Mouse (Mus musculus) hindbrain, postnatal 0 days (tissue): ENCODE measurements around the gene Hs6st2. TPM values are rescaled to one million over a fixed set of nuclear protein-coding genes. Genes with fewer than 3 reads are reported as not detected.

Experiments
- ATAC-seq: fragments of 200-750 bp; cut with Nextera tagmentation; 2 replicates; pipeline ENCODE4 v1.8.0; 2017; ENCODE audit warnings: mild to moderate bottlenecking, moderate TSS enrichment, moderate library complexity
- DNase-seq: peaks from one replicate; pipeline ENCODE4 v3.0.0-alpha.2; 2015; ENCODE audit warnings: low spot score
- H3K27ac ChIP-seq: fragments of 300-500 bp; sonication (generic); 2 replicates; pipeline ENCODE4 v1.5.1; 2014; ENCODE audit warnings: mild to moderate bottlenecking
- H3K27me3 ChIP-seq: fragments of 300-500 bp; sonication (generic); 2 replicates; pipeline ENCODE4 v1.6.1; 2014; ENCODE audit warnings: low read length, mixed read lengths; ENCODE audit not compliant: insufficient read depth
- H3K36me3 ChIP-seq: fragments of 300-500 bp; sonication (generic); 2 replicates; pipeline ENCODE4 v1.6.1; 2014; ENCODE audit warnings: low read length, mixed read lengths; ENCODE audit not compliant: insufficient read depth
- H3K4me1 ChIP-seq: fragments of 300-500 bp; sonication (generic); 2 replicates; pipeline ENCODE4 v1.6.1; 2014; ENCODE audit warnings: antibody characterized with exemption, low read length, mixed read lengths; ENCODE audit not compliant: insufficient read depth
- H3K4me2 ChIP-seq: fragments of 300-500 bp; sonication (generic); 2 replicates; pipeline ENCODE4 v1.6.1; 2014; ENCODE audit warnings: low read depth, mild to moderate bottlenecking, low read length, moderate library complexity, mixed read lengths
- H3K4me3 ChIP-seq: fragments of 300-500 bp; sonication (generic); 2 replicates; pipeline ENCODE4 v1.5.1; 2014; ENCODE audit warnings: low read length
- H3K9ac ChIP-seq: fragments of 300-500 bp; sonication (generic); replicated peaks from 2 replicates; pipeline ENCODE4 v1.6.1; 2014; ENCODE audit warnings: mild to moderate bottlenecking, low read length, moderate library complexity, mixed read lengths
- H3K9me3 ChIP-seq: fragments of 300-500 bp; sonication (generic); 2 replicates; pipeline ENCODE4 v1.6.1; 2016; ENCODE audit warnings: low read length, mixed read lengths
- CTCF ChIP-seq: IDR thresholded peaks from 2 replicates; pipeline ENCODE4 v1.5.1; 2016; ENCODE audit warnings: antibody characterized with exemption, control low read depth, low read depth
- WGBS: fragments of 180-500 bp; shearing (Covaris S2); extraction: QIAGEN DNeasy Blood & Tissue Kit; methylation state at CpG from one replicate; pipeline ENCODE4 v1.1.7; 2014; 5-methylcytosine and 5-hydroxymethylcytosine counted together
- polyA plus RNA-seq: library from polyadenylated mRNA; unstranded; fragments of >200 nt; fragmentation: Nextera tagmentation; extraction: Ambion mirVana; gene quantifications from 2 replicates; pipeline ENCODE4 v1.2.1, GENCODE M21; 2015
- total RNA-seq: library from RNA; depleted of rRNA; stranded (reverse); fragments of >200 nt; gene quantifications from 2 replicates; pipeline ENCODE4 v1.2.3, GENCODE M21; 2014

Hs6st2 gene
- total and polyA plus RNA-seq, 2 experiments from 2014 or later, result 46.5 to 65.7 TPM

DNA sequence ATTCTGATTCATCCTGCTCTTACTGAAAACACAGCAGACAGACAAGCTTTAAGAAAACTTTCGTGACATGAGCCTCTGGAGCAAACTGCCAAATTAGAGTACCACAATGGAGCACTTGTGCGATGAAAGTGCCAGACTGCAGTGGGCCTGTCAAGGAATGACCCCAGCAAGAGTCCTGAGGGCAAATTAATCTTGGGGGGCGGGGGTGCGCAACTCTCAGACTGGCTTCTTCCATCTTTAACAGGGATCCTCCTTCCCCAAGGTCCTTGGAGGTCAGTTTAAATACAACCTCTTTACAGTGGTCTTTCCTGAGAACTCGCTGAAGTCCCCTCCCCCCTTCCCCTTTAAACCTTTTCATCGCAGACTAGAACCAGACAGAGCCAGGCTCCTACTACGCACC, 45.9 kb downstream of the Hs6st2 start:
- ATAC-seq, result no peak
- Histone ChIP-seq H3K27ac (no peak overlapping the region), H3K4me1 (no peaks in the 10 kb centered on the region), H3K36me3 (no peaks in the 10 kb centered on the region), H3K9ac (no peak overlapping the region), H3K27me3 (no peaks in the 10 kb centered on the region), H3K4me3 (no peak overlapping the region), H3K4me2 (no peak overlapping the region), H3K9me3 (no peaks in the 10 kb centered on the region)
- DNase-seq, result no peak
- TF ChIP-seq CTCF, result no peak
- 71% methylated on average over 7 of the region's 7 CpGs for WGBS

DNA sequence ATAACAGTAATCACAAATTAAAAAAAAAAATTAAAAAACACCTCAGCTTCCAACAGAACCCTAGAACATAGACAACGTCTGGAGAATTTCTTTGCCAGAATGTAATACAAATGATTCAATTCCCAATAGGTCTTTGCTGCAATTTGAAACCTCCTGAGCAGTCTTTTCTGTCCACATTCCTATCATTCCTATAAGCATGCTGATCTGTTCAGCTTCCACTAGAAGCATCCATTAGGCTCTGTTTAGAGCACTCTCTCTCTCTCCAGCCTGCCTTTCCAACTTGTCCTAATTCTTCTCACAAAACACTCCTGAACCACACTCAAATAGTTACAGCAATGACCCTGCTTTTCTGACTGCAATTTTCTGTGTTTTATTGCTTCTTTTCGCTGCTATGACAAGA, 50.3 kb downstream of the Hs6st2 start:
- Histone ChIP-seq H3K4me3 (no peak overlapping the region), H3K4me2 (no peak overlapping the region), H3K9me3 (no peaks in the 10 kb centered on the region), H3K4me1 (no peaks in the 10 kb centered on the region), H3K9ac (no peak overlapping the region), H3K27ac (no peak overlapping the region), H3K27me3 (no peaks in the 10 kb centered on the region), H3K36me3 (no peaks in the 10 kb centered on the region)
- ATAC-seq (no peak), DNase-seq (no peak)
- 66% methylated on average over 2 of the region's 2 CpGs for WGBS
- no peak for TF ChIP-seq CTCF

DNA sequence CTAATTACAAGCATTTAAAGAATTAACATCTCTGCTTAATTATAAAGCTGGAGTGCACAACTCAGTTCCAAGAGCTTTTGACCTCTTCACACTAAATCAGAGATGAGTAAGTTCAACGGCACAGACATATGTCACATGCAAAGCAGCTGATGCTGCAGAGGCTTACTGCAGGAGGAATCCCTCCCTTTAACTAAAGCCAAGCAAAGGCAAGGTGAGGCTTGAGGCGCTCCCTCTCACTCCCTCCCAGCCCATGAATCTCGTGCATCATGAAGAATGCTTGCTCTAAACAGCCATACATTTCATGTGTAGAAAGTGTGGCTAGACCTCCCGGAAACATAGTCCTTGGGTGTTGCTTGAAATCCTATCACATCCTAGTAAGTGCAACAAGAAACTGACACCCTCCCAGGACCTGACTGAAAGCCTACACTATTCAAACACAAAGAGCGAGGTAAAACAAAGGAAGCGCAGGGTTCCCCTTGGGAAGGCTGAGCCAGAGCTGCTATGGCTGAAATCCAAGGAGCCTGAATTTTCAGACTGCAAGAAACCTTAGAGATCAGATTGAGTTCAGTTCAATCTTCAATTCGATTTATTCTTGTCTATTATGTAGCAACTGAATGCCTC, 67.2 kb downstream of the Hs6st2 start:
- no peak for TF ChIP-seq CTCF
- DNase-seq (peak; percentile 5), ATAC-seq (0 out of 2 replicates have a peak, but pooled peaks have one; percentile 38)
- H3K36me3 ChIP-seq, result no peaks in the 10 kb centered on the region
- H3K9ac ChIP-seq, result no peak overlapping the region
- no peaks in the 10 kb centered on the region for H3K27me3 ChIP-seq
- no peak overlapping the region for H3K4me3 ChIP-seq
- no peaks in the 10 kb centered on the region for H3K9me3 ChIP-seq
- no peak overlapping the region for H3K27ac ChIP-seq
- H3K4me1 ChIP-seq, result no peaks in the 10 kb centered on the region
- H3K4me2 ChIP-seq, result no peak overlapping the region
- 38% methylated on average over 7 of the region's 7 CpGs for WGBS

DNA sequence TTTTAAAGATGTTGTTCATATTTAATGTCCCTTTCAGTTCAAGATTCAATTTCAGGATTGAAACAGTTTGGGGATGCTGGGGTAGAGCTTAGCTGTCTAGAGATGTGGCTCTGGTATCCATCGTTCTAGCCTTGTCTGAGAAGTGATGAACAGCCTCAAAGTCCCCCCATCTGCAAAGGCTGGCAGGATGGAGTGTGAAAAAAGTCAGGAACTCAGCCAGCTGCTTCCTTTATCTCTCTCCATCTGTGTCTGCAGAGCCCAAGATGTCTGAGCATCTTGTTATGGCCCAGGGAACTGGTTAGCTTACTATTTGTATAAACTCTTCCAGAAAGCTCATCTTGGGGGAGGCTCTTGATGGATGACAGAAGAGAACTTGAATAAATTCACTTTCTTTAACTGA, 70.9 kb downstream of the Hs6st2 start:
- Histone ChIP-seq H3K9ac (no peak overlapping the region), H3K9me3 (no peaks in the 10 kb centered on the region), H3K4me3 (no peak overlapping the region), H3K4me2 (no peak overlapping the region), H3K4me1 (no peaks in the 10 kb centered on the region), H3K36me3 (no peaks in the 10 kb centered on the region), H3K27me3 (no peaks in the 10 kb centered on the region), H3K27ac (no peak overlapping the region)
- WGBS, result 58% methylated on average over 1 of the region's 1 CpGs
- ATAC-seq (no peak), DNase-seq (no peak)
- no peak for TF ChIP-seq CTCF

DNA sequence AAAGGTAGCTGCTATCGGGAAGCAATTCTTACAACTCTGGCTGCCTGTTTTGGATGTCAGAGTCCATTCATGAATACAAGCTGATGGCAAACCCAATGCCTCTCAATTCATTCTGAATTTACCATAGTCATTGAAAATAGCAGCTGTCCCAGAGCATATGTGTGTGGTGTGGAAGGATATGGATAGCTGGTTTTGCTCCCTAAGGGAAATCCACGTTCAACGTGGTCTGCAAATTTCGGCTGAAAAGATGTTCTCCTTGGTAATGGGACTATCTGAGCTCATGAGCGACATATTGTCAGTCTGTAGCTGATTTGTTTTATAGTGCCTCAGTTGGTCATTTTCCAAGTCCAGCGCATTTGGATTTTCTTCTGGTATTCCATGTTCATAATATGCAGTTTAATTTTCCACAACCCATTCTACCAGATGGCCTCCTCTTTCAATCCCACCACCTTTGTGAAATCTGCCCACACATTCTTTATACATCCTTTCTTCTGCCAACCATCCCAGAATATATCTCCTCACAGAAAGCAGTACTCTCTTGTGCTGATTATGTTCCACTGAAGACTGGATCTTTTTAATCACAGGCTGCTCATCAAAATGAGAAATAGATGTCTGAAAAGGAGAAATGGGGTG, 75.3 kb downstream of the Hs6st2 start:
- H3K27me3 ChIP-seq, result no peaks in the 10 kb centered on the region
- H3K4me3 ChIP-seq, result no peak overlapping the region
- ATAC-seq, result no peak
- H3K27ac ChIP-seq, result no peak overlapping the region
- no peaks in the 10 kb centered on the region for H3K9me3 ChIP-seq
- no peaks in the 10 kb centered on the region for H3K4me1 ChIP-seq
- 76% methylated on average over 6 of the region's 6 CpGs for WGBS
- TF ChIP-seq CTCF, result no peak
- no peak overlapping the region for H3K4me2 ChIP-seq
- no peak overlapping the region for H3K9ac ChIP-seq
- no peaks in the 10 kb centered on the region for H3K36me3 ChIP-seq
- DNase-seq, result no peak

DNA sequence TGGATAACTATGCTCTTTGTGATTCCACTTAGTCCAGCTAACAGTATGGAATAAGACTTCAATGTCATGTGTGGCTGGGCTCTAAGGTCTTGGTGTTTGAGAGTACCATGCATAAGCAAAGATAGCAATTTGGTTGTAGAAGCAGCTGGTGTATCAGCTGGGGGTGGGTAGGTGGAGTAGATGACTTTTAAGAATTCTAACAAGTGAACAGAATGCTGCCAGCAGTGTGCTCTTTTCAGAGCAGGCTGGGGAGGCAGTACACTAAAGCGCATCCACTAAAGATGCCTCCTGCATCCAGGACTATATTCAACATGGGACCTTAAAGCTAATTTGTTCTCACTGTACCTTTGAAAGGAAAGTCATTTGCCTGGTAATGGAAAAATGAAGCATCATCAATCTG, 88.9 kb downstream of the Hs6st2 start:
- no peak for TF ChIP-seq CTCF
- Histone ChIP-seq H3K4me2 (no peak overlapping the region), H3K27ac (no peak overlapping the region), H3K9me3 (no peaks in the 10 kb centered on the region), H3K4me1 (no peaks in the 10 kb centered on the region), H3K9ac (no peak overlapping the region), H3K4me3 (no peak overlapping the region), H3K27me3 (no peaks in the 10 kb centered on the region), H3K36me3 (no peaks in the 10 kb centered on the region)
- ATAC-seq (no peak), DNase-seq (no peak)
- 88% methylated on average over 1 of the region's 1 CpGs for WGBS

DNA sequence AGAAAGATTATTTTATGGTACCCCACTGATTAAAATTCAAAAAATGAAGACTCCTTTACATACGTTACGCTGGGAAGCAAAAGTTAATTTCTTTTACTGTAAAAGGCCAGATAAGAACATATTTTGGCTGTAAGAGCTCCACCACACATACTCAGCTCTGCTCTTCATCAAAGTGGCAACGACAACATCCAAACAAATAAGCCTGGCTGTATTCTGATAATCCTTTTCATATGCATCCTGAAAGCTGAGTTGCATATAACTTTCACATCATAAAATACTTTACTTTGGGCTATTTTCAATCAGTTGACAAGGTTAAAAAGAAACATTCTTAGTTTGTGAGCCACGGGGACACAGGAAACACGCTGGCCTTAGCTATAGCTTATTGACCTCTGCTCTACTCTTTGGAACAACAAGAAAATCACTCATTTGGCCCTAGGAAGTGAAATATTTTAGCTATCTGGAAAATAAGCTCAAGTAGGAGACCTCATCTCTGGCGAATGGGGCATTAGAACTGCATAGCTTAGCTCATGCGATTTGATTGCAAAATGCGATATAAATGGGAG, 91.1 kb downstream of the Hs6st2 start:
- WGBS, result 84% methylated on average over 8 of the region's 8 CpGs
- DNase-seq (no peak), ATAC-seq (no peak)
- H3K4me1 ChIP-seq, result no peaks in the 10 kb centered on the region
- H3K36me3 ChIP-seq, result no peaks in the 10 kb centered on the region
- TF ChIP-seq CTCF, result no peak
- H3K4me3 ChIP-seq, result no peak overlapping the region
- no peak overlapping the region for H3K9ac ChIP-seq
- H3K27me3 ChIP-seq, result no peaks in the 10 kb centered on the region
- no peak overlapping the region for H3K27ac ChIP-seq
- no peak overlapping the region for H3K4me2 ChIP-seq
- H3K9me3 ChIP-seq, result no peaks in the 10 kb centered on the region
